Mouse (Mus musculus): ENCODE measurements at regions not wholly inside any gene's neighbourhood (a gene's known extent, or its start where the extent isn't known, plus 50 kb on each side); places are given as distances from the start of the nearest gene placed in this dataset.

- no peak overlapping the region for H3K4me2 ChIP-seq (replicated peaks; ENCODE audit: low read depth, low read length, severe bottlenecking)
- H3K36me3 ChIP-seq (ENCODE audit: control insufficient read depth, insufficient read depth, low read length), result no peaks in the 10 kb centered on the region
- H3K4me1 ChIP-seq (ENCODE audit: control insufficient read depth, insufficient read depth, low read length), result no peaks in the 10 kb centered on the region
- DNase-seq (ENCODE audit: low spot score) (no peak), ATAC-seq (ENCODE audit: low FRiP score, low read depth) (no peak)
- 59% methylated on average over 2 of the region's 2 CpGs for WGBS
- H3K4me3 ChIP-seq (replicated peaks; ENCODE audit: low read length), result no peak overlapping the region
- no peak for TF ChIP-seq POLR2A (IDR thresholded peaks at IDR 0.05; ENCODE audit: borderline replicate concordance, extremely low read depth, insufficient read depth, insufficient read length)
- no peaks in the 10 kb centered on the region for H3K9me3 ChIP-seq (ENCODE audit: control insufficient read depth, low read length)
- no peaks in the 10 kb centered on the region for H3K27me3 ChIP-seq (ENCODE audit: control insufficient read depth, insufficient read depth, low read length)
- H3K9ac ChIP-seq (ENCODE audit: low read depth, low read length, severe bottlenecking), result no peak overlapping the region
- H3K27ac ChIP-seq (replicated peaks; ENCODE audit: low read depth, low read length), result no peak overlapping the region
Measured at GRCm38 (mm10) chr11:111857288-111857687, 791.3 kb downstream of the Kcnj2 start.

DNA sequence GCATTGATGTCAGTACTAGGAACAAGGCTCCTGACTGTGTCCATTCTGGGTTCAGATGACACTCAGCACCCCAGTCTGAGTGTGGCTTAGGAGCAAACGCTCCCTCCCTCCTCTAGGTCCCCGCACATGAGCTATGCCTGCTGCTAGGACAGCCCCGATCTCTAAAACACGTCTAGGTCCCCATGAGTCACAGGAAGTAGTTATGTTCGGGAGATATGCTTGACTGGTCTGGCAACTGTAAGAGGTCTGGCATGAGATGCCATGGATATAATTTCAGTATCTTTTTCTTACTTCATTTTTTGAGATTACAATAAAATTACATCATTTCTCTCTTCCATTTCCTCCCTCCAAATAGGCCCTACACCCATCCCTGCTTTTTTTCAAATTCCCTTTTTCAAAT lies 792.1 kb downstream of the Kcnj2 start:
- no peaks in the 10 kb centered on the region for H3K36me3 ChIP-seq (ENCODE audit: control insufficient read depth, insufficient read depth, low read length)
- ATAC-seq (ENCODE audit: low FRiP score, low read depth), result no peak
- no peak for TF ChIP-seq POLR2A (IDR thresholded peaks at IDR 0.05; ENCODE audit: borderline replicate concordance, extremely low read depth, insufficient read depth, insufficient read length)
- H3K9me3 ChIP-seq (ENCODE audit: control insufficient read depth, low read length), result no peaks in the 10 kb centered on the region
- no peak for DNase-seq (ENCODE audit: low spot score)
- no peaks in the 10 kb centered on the region for H3K27me3 ChIP-seq (ENCODE audit: control insufficient read depth, insufficient read depth, low read length)
- H3K9ac ChIP-seq (ENCODE audit: low read depth, low read length, severe bottlenecking), result no peak overlapping the region
- 55% methylated on average over 5 of the region's 5 CpGs for WGBS
- no peaks in the 10 kb centered on the region for H3K4me1 ChIP-seq (ENCODE audit: control insufficient read depth, insufficient read depth, low read length)
- H3K4me3 ChIP-seq (replicated peaks; ENCODE audit: low read length), result no peak overlapping the region
- no peak overlapping the region for H3K4me2 ChIP-seq (replicated peaks; ENCODE audit: low read depth, low read length, severe bottlenecking)
- H3K27ac ChIP-seq (replicated peaks; ENCODE audit: low read depth, low read length), result no peak overlapping the region

GRCm38 (mm10) chr11:111865143-111865542 lies 799.2 kb downstream of the Kcnj2 start:
- Histone ChIP-seq H3K4me2 (replicated peaks; ENCODE audit: low read depth, low read length, severe bottlenecking) (no peak overlapping the region), H3K9ac (ENCODE audit: low read depth, low read length, severe bottlenecking) (no peak overlapping the region), H3K27ac (replicated peaks; ENCODE audit: low read depth, low read length) (no peak overlapping the region), H3K4me1 (ENCODE audit: control insufficient read depth, insufficient read depth, low read length) (no peaks in the 10 kb centered on the region), H3K36me3 (ENCODE audit: control insufficient read depth, insufficient read depth, low read length) (no peaks in the 10 kb centered on the region), H3K4me3 (replicated peaks; ENCODE audit: low read length) (no peak overlapping the region), H3K27me3 (ENCODE audit: control insufficient read depth, insufficient read depth, low read length) (no peaks in the 10 kb centered on the region), H3K9me3 (ENCODE audit: control insufficient read depth, low read length) (no peaks in the 10 kb centered on the region)
- no peak for TF ChIP-seq POLR2A (IDR thresholded peaks at IDR 0.05; ENCODE audit: borderline replicate concordance, extremely low read depth, insufficient read depth, insufficient read length)
- no peak for ATAC-seq (ENCODE audit: low FRiP score, low read depth)
- DNase-seq (ENCODE audit: low spot score), result no peak
- WGBS, result 48% methylated on average over 1 of the region's 1 CpGs

- TF ChIP-seq POLR2A (IDR thresholded peaks at IDR 0.05; ENCODE audit: borderline replicate concordance, extremely low read depth, insufficient read depth, insufficient read length), result no peak
- no peaks in the 10 kb centered on the region for H3K36me3 ChIP-seq (ENCODE audit: control insufficient read depth, insufficient read depth, low read length)
- no peak overlapping the region for H3K4me2 ChIP-seq (replicated peaks; ENCODE audit: low read depth, low read length, severe bottlenecking)
- H3K4me1 ChIP-seq (ENCODE audit: control insufficient read depth, insufficient read depth, low read length), result no peaks in the 10 kb centered on the region
- H3K4me3 ChIP-seq (replicated peaks; ENCODE audit: low read length), result no peak overlapping the region
- H3K9ac ChIP-seq (ENCODE audit: low read depth, low read length, severe bottlenecking), result no peak overlapping the region
- 91% methylated on average over 4 of the region's 4 CpGs for WGBS
- H3K9me3 ChIP-seq (ENCODE audit: control insufficient read depth, low read length), result no peaks in the 10 kb centered on the region
- no peaks in the 10 kb centered on the region for H3K27me3 ChIP-seq (ENCODE audit: control insufficient read depth, insufficient read depth, low read length)
- DNase-seq (ENCODE audit: low spot score) (no peak), ATAC-seq (ENCODE audit: low FRiP score, low read depth) (no peak)
- no peak overlapping the region for H3K27ac ChIP-seq (replicated peaks; ENCODE audit: low read depth, low read length)
Measured at GRCm38 (mm10) chr11:111875406-111875805, 809.4 kb downstream of the Kcnj2 start.

DNA sequence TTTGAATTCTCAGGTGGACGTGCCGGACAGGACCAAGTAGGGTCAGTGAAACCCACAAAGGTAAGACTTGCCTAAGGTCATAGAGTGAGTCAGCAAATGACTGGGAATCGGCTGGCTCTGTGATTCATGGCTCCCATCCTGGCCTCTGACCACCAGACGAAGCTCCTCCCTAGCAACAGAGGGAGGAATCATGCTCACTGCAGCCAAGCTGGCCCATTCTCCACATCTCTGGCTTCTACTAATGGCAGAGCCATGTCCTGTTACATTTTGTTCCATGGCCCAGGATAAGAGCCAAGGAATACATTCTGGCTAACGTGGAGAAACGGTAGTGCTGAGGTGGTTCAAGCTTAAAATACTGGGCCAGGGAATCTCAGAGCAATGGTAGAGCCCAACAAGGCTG lies 814.2 kb downstream of the Kcnj2 start:
- 85% methylated on average over 6 of the region's 6 CpGs for WGBS
- DNase-seq (ENCODE audit: low spot score) (no peak), ATAC-seq (ENCODE audit: low FRiP score, low read depth) (no peak)
- H3K9ac ChIP-seq (ENCODE audit: low read depth, low read length, severe bottlenecking), result no peak overlapping the region
- no peak overlapping the region for H3K4me2 ChIP-seq (replicated peaks; ENCODE audit: low read depth, low read length, severe bottlenecking)
- no peaks in the 10 kb centered on the region for H3K27me3 ChIP-seq (ENCODE audit: control insufficient read depth, insufficient read depth, low read length)
- H3K9me3 ChIP-seq (ENCODE audit: control insufficient read depth, low read length), result no peaks in the 10 kb centered on the region
- no peaks in the 10 kb centered on the region for H3K4me1 ChIP-seq (ENCODE audit: control insufficient read depth, insufficient read depth, low read length)
- H3K36me3 ChIP-seq (ENCODE audit: control insufficient read depth, insufficient read depth, low read length), result no peaks in the 10 kb centered on the region
- H3K4me3 ChIP-seq (replicated peaks; ENCODE audit: low read length), result no peak overlapping the region
- H3K27ac ChIP-seq (replicated peaks; ENCODE audit: low read depth, low read length), result no peak overlapping the region
- TF ChIP-seq POLR2A (IDR thresholded peaks at IDR 0.05; ENCODE audit: borderline replicate concordance, extremely low read depth, insufficient read depth, insufficient read length), result no peak

DNA sequence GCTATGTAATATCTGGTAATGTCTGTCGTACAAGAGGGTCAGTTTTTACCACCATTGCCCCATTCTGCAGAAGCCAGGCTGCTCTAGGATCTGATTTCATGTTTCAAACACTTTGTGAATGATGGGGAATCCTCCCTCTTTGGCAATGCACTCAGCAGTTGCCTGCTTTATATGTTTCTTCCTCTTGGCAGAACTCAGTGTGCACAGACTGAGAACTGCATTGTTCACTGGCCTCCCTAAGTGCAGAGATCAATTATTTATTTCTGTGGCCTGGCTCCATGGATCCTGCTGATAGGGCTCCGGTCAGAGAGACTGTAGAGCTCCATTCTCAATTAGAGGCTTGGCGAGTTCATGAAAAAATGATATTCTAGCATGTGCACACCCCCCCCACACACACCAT lies 824.1 kb downstream of the Kcnj2 start:
- ATAC-seq (ENCODE audit: low FRiP score, low read depth), result no peak
- 65% methylated on average over 3 of the region's 3 CpGs for WGBS
- Histone ChIP-seq H3K27ac (replicated peaks; ENCODE audit: low read depth, low read length) (no peak overlapping the region), H3K9ac (ENCODE audit: low read depth, low read length, severe bottlenecking) (no peak overlapping the region), H3K4me1 (ENCODE audit: control insufficient read depth, insufficient read depth, low read length) (peaks cover 18% of the 10 kb centered on the region), H3K4me2 (replicated peaks; ENCODE audit: low read depth, low read length, severe bottlenecking) (no peak overlapping the region), H3K9me3 (ENCODE audit: control insufficient read depth, low read length) (no peaks in the 10 kb centered on the region), H3K36me3 (ENCODE audit: control insufficient read depth, insufficient read depth, low read length) (no peaks in the 10 kb centered on the region), H3K27me3 (ENCODE audit: control insufficient read depth, insufficient read depth, low read length) (no peaks in the 10 kb centered on the region), H3K4me3 (replicated peaks; ENCODE audit: low read length) (no peak overlapping the region)
- no peak for TF ChIP-seq POLR2A (IDR thresholded peaks at IDR 0.05; ENCODE audit: borderline replicate concordance, extremely low read depth, insufficient read depth, insufficient read length)
- DNase-seq (ENCODE audit: low spot score), result no peak

All from limb, embryonic 14.5 days (tissue).